Mouse (Mus musculus) hematopoietic stem cell, adult 5-6 weeks (primary cell): Measurements from ENCODE around the gene Ispd. TPM values are rescaled to one million over a fixed set of nuclear protein-coding genes. Genes with fewer than 3 reads are reported as not detected.
"Not testable (repeated sequence)": the region's sequence is repeated elsewhere in the genome, so short reads cannot be mapped to it uniquely, and the experiment has no call there.

Source experiments
- ATAC-seq, 2 experiments: fragments of 125-278 bp in 1 of 2; replicated peaks in 1 of 2; 2 replicates each; pipeline ENCODE4 v1.8.0; 2016 to 2017; ENCODE audit warnings: inconsistent platforms in 2 of 2, mild to moderate bottlenecking in 2 of 2, moderate number of reproducible peaks in 2 of 2, low read depth in 1 of 2, moderate TSS enrichment in 1 of 2; ENCODE audit not compliant: low FRiP score in 2 of 2, poor library complexity in 2 of 2, severe bottlenecking in 2 of 2, insufficient read depth in 1 of 2, low TSS enrichment in 1 of 2
- total RNA-seq: library from RNA; stranded (forward); fragments of 172-1452, 232-1000 nt; gene quantifications from 2 replicates; pipeline ENCODE4 v1.2.3, GENCODE M21; 2017

The Ispd gene
- 4.3 and 7.4 TPM in 2 replicates for total RNA-seq

- peak; percentile 94 for ATAC-seq
Observed at GRCm38 (mm10) chr12:36381441-36382340, at the start of gene Ispd, which contains the start of gene D630036H23Rik. Gene Ispd (plus strand): TSS chr12:36381450. Gene D630036H23Rik (minus strand): TSS chr12:36382181.

- ATAC-seq, result no peak
Observed at GRCm38 (mm10) chr12:36332676-36333075, 48.6 kb upstream of the Ispd start.

- no peak for ATAC-seq
Observed at GRCm38 (mm10) chr12:36333837-36334281, 47.4 kb upstream of the Ispd start.

GRCm38 (mm10) chr12:36344131-36344530, 37.1 kb upstream of the Ispd start:
- no peak for ATAC-seq

DNA sequence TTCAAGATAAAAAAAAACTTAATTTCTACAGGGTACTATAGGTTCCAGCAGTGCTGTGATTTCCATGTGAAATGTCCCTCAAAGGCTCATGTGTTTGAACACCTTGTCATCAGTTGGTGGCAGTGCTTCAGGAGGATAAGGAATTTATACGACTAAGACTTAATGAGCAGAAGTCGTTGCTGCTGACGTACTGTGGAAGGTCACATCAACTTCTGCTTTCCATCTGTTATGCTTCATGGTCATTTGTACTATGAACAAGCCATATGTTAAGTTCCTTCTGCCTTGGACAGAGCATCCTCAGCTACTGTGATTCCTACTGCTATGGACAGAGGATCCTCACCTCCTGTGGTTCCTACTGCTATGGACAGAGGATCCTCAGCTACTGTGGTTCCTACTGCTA, 21.2 kb upstream of the Ispd start:
- ATAC-seq, result no peak

- ATAC-seq, result no peak
Observed at GRCm38 (mm10) chr12:36360693-36361092, 20.6 kb upstream of the Ispd start.

DNA sequence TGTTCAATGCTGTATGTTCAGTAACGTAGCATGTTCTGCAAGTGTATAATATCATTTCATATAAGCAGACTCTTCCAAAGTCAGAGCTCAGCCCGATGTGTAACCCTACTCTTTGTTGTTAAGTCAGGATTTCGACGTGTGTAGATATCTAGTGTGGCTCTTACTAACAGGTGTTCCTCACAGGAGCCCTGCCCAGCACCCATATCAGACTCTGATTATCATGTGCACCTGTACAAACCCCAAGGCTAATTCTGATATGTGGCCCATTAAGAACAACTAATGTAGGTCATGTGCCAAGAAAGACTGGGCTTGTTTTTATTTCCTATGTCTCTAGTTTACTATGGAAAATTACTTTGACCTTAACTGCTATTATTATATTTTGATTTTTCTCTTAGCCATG, 17.2 kb upstream of the Ispd start:
- no peak for ATAC-seq

- ATAC-seq, result peak; percentile 10 to 56; a peak in 1 of 4 replicates
Observed at GRCm38 (mm10) chr12:36373237-36373998, 7.8 kb upstream of the Ispd start.

DNA sequence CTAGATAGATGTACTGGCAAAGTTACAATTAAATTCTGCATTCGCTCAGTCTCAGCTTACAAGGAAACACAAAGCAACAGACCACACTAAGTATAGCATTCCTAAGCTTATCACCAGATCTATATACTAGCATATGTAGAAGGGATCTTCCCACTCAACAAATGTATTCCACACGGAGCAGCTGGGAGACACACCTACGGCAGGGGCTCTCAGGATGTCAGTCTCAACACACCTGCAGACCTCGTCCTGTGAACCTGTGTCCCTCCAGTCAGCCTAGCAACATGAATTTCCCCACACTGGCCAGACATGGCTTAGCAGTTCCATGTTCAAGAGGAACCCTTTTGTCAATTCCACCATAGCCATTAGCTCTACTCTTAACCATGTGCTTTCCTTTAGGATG, 4.9 kb upstream of the Ispd start:
- not testable (repeated sequence) for ATAC-seq

- ATAC-seq, result no peak
Observed at GRCm38 (mm10) chr12:36380254-36380653, 996 bp upstream of the Ispd start.

DNA sequence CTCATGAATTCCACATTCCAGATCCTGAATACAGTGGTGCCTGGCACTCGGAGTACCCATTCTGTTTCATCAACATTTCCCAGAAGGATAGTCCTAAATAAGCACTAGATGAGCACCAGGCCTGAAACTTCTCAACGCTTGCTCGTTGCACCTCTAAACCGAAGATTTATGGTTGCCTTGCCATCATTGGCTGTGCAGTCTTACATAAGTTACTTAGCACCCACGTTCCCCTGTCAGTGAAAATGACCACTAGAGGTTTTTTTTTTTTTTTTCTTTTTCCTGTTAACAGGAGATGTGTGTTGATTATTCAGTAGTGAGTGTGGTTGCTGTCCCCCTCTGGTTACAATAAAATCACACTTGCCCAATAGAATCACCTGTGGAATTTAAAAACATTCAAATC, 444 bp upstream of the Ispd start:
- ATAC-seq, result peak; percentile 19 to 22; a peak in 2 of 4 replicates

GRCm38 (mm10) chr12:36385386-36385785, 4.1 kb downstream of the Ispd start:
- ATAC-seq, result no peak

DNA sequence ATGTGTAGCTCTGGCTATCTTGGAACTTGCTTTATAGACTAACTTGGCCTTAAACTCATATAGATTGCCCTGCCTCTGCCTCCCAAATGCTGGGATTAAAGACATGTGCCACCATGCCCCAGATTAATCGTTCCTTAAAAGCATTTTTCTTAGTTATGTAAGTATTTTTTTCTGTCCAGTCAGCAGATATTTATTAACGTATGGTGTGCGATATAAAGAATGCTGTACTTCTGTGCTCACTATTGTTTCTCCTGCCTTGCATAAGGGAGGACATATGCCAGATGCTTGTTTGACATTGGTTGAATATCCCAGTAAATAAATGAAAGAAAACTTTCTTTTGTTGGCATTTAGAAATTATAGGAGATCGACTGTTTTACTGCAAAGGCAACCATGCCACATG, 5.7 kb downstream of the Ispd start:
- no peak for ATAC-seq

DNA sequence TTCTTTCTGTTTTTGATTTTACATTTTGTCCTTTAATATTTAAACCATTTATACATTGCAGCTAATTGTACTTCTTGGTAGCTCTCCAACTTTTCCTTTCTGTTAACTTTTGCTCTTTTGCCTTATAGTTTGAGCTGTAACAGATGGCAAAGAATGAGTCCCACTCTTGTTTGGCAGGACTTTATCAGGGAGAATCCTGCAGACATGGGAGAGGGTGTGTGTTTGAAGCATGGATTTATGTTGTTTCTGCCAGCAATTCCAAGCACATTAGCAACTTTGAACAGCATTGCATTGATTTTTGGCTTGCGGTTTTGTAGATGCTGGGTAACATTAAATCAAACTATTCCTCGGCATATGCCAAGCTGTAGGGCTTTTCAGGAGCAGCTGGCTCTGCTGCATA, 13.9 kb downstream of the Ispd start:
- no peak for ATAC-seq

- ATAC-seq, result no peak
Observed at GRCm38 (mm10) chr12:36423677-36424076, 42.4 kb downstream of the Ispd start.

DNA sequence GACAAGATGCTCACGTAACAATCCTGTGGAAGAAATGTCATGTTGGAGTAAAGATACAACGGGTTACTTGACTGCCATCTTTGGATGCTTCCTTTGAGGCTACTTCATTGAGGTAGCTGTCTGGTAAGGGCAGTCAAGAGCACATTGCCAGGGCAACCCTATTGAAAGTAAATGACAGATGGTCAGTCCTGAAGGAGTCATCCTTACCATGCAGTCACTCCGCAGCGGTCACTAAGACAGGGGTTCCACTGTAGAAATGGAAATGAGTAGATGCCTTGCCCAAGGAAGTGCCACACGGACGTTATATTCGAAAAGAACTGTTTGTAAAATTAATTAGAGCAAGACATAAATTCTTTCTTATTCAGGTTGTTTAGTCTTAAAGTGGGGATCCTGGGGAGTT, 44.0 kb downstream of the Ispd start:
- no peak for ATAC-seq

GRCm38 (mm10) chr12:36426163-36427045, 45.2 kb downstream of the Ispd start:
- no peak for ATAC-seq
